Mouse (Mus musculus): ENCODE measurements at regions not wholly inside any gene's neighbourhood (a gene's known extent, or its start where the extent isn't known, plus 50 kb on each side); places are given as distances from the start of the nearest gene placed in this dataset.

DNA sequence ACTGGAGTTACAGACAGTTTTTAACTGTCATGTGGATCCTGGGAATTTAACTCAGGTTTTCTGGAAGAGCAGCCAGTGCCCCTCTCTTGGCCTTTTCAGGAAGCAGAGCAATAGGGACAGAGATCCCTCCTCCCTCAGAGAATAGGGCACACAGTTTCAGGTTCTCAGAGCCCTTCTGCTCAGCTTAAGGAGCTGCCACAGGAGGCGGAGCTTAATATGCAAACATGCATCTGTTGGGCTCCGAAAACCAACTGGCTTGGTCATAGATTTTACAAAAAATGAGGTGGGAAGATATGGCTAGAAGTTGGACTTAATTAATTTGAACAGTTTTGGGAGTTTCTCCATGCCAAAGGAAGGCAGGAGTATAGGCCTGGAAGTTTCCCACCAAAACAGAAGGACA is 61.9 kb upstream of the Znrf2 start:
- ATAC-seq (replicated peaks; ENCODE audit: poor library complexity) = no peak

DNA sequence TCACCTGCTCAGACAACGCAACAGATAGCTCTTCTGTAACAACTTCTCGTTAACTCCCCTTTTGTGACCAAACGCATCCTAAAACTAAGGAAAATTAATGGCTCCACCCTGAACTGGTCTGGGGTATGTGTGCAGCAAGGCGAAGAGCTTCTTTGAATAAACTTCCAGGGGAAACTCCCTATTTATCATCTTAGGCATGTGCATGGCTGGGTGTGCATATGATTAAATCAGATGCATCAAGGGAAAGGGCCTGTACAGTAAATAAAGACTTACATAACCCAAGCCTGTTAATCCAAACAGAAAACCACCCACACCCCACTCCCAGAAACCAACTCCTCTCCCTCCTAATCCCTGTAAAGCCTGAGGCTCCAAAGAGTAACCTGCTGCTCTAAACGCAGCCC is 59.2 kb upstream of the Znrf2 start:
- no peak for ATAC-seq (replicated peaks; ENCODE audit: poor library complexity)

DNA sequence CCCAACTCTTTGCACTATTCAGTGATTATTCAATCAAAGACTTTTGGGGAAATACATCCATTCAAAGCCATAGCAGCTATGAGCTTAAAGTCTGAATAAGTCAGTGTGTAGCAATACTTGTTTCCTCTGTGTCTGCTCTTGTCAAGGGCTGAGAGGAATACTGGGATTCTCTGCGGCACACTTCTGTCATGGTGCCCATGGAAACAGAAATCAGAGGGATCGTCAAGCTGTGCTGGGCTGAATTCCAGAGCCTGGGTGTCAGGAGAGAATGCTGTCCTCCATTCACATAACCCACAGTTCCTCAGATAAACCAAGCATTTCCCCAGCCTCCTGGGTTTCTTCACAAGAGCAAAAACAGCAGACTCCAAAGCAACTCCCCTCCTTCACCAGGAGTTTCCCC is 58.6 kb upstream of the Znrf2 start:
- ATAC-seq (replicated peaks; ENCODE audit: poor library complexity) = no peak

DNA sequence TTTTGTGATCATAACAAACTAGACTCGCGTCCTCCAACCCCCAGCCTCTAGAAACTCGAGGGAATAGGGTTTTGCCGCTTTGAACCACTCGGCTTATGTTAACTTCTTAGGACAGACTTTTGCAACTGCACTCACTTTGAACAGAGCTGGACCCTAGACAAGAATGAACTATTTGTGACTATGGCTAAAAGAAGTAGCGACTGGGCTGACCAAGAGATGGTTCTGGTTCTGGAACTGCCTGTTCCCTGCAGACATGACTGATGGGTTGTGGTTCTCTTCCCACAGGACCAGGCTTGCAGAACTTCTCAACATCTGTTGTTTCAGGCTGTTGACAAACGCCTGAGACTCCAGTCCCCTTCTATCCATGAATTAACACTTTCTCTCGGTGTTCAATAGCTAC is 57.5 kb upstream of the Znrf2 start:
- no peak for ATAC-seq (replicated peaks; ENCODE audit: poor library complexity)

DNA sequence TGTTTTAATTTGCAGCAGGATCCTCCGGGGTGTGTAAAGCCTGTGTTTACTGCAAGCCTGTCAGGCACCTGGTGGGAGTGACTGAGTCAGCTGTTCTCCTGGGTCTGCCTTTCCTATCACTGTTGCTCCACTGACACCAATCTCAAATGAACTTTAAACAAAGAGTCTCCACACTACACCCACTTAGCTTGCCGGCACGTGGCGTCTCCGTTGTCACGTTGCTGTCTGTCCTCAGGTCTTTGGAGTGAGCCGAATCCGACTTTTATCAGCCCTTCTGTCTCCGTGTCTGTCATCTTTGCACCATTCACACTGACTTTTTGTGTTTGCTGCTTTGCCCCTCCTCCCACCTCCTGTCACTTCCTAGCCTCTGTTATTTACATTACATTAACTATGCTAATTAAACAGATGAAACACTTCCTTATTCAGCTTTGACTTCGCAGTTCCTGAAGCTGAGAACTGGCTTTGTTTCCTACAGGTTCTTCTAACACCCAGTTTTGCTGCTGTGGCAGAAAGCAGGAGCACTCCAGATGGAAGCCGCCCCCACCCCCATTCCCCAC is 56.7 kb upstream of the Znrf2 start:
- peak; percentile 78 for ATAC-seq (replicated peaks; ENCODE audit: poor library complexity)

DNA sequence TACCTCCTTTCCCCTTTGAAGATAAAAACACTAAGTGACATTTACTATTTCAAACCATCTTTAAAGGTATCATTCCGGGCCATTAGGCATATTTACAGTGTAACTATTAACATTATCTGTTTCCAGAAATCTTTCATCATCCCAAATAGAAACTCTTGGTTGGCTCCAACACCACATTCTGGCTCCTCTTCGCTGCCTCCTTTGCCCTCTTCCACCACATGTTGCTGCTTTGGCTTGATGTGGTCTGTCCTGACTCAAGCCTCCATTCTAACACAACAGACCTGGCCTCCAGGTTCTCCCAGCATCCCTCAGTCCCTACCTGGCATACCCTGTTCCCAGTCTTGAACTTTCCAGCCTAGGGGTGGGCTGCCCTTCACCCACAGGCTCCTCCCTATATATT is 56.2 kb upstream of the Znrf2 start:
- no peak for ATAC-seq (replicated peaks; ENCODE audit: poor library complexity)

DNA sequence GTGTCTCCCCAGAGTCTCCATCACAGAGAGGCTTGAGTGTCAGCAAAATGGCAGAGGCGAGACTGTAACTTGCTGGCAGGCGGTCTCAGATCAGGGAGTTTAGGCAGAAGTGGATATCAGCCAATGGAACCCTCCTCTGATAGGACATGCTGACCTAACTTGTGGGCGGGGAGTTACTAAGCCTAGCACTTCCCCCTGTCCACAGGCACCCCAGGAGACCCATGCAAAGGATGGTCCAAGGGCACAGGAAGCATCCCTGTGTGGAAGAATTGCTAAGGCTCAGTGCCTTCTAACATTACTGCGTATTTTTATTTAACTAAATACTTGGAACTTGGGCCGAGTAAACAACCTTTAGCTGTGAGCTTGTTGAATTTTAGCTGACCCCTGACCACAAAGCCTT is 54.7 kb upstream of the Znrf2 start:
- ATAC-seq (replicated peaks; ENCODE audit: poor library complexity) = no peak

DNA sequence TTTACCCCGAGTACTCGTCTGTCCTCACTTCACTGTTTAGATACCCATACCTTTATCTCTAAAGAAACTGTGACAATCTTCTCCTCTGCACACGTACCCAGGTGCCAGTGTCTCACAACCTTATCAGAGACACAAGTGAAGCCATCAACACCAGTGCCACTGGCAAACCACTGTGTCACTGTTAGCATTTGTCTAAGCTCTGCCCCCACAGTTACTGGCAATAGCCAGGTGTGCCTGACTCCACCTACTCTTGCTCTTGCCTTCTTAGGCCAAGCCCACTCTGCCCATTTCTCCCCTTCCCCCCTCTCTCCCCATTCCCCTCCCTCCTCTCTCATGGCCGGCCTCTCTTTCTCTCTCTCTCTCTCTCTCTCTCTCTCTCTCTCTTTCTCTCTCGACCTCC is 54.2 kb upstream of the Znrf2 start:
- ATAC-seq (replicated peaks; ENCODE audit: poor library complexity) = peak; percentile 63

DNA sequence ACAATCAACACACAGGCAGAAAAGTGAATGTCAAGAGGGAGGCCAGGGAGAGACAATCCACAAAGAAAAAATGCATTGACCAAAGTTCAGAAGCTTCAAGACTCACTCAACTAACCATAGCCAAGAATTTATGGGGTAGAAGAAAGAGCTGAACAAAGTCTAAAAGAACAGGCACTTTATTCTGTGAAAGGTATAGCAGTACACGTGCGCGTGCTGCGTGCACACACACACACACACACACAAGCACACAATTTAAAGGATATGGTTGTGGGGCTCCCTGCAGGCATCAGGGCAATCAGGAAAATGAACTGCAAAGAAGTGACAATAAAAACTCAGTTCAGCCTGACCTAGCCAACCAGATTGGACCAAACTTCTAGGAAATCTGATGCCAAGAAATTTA is 53.0 kb upstream of the Znrf2 start:
- no peak for ATAC-seq (replicated peaks; ENCODE audit: poor library complexity)

DNA sequence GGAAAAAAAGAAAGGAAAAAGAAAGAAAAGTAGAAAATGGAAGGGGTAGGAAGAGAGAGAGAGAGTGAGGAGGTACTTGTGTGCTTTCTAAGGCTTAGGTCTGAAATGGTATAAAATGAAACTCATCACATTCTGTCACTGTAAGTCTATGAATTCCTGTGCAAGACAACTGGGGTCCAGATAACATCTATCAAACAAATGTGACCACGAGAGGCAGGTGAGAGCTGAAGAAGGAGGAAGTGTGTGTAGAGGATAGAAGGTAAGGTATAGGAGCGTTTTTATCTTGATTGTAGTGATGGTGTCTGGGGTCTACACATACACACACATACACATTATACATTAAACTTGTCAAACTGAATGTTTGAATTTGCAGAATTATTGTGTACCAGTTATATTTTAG is 51.0 kb upstream of the Znrf2 start:
- no peak for ATAC-seq (replicated peaks; ENCODE audit: poor library complexity)

DNA sequence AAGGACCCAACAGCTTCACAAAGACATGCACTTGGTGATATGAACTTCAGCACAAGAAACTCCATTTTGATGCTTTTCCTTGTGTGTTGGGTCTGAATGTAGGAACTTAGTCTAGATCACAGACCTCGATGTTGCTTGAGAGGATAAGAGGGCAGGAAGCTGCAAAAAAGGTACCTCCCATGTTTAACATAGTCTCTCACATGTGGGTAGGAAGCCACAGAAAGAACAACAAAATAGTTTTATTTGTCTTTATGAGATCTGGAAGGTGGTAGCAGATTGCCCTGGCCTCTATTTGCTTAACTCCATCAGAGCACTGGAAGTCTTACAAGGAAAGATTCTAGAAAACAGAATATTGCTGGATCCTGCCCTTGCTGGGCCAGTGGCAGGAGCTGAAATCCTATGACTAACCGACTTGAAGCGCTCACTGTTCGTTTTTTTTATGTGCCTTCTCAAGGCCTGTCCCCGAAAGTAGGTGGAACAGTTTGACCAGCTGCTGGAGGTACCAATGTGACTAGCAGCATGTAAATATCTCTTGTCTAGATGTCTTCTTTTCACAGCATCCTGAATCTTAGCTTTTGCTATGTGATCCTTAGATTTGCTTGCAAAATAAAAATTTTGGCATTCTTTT is 50.1 kb upstream of the Znrf2 start:
- ATAC-seq (replicated peaks; ENCODE audit: poor library complexity) = no peak

Data from megakaryocyte progenitor cell, adult 5-6 weeks (primary cell).